ENCODE assay signal across 9 mouse cellular contexts in genomic region chr2:110950432-110950803, GRCm38 (mm10). TPM values are rescaled to one million over a fixed set of nuclear protein-coding genes. Genes with fewer than 3 reads are reported as not detected.
DNase-seq lines count a peak whose midpoint lies in the region; ATAC-seq and TF ChIP-seq lines count a peak whose summit lies in the region.
"Had no signal": no experiment of that assay in that cellular context is flagged by ENCODE, and none has a peak within 500 bp of the region (broad histone marks: within the 10 kb centered on the region; RNA-seq: fewer than 3 reads in every experiment).

No protein-coding gene starts in this region.

- TF ChIP-seq EP300 in heart, postnatal 0 days (IDR thresholded peaks at IDR 0.05; ENCODE audit: low read depth) = no peak

- H3K27ac ChIP-seq in heart, postnatal 0 days (ENCODE audit: low read depth) = no peak overlapping the region
- no peak overlapping the region for H3K27ac ChIP-seq in embryonic facial prominence, embryonic 13.5 days
- H3K27ac ChIP-seq in hindbrain, embryonic 16.5 days (ENCODE audit: low read depth, low read length) = no peak overlapping the region
- no peak overlapping the region for H3K27ac ChIP-seq in midbrain, postnatal 0 days (ENCODE audit: low read depth, low read length)

- no peaks in the 10 kb centered on the region for H3K9me3 ChIP-seq in heart, postnatal 0 days (replicated peaks; ENCODE audit: control insufficient read depth, low read length)
- no peaks in the 10 kb centered on the region for H3K9me3 ChIP-seq in embryonic facial prominence, embryonic 13.5 days
- H3K9me3 ChIP-seq in hindbrain, embryonic 16.5 days (ENCODE audit: control insufficient read depth, low read length) = no peaks in the 10 kb centered on the region
- no peaks in the 10 kb centered on the region for H3K9me3 ChIP-seq in midbrain, postnatal 0 days (ENCODE audit: low read length)

- no peak for ATAC-seq in heart, postnatal 0 days (ENCODE audit: insufficient read depth, low read depth)
- ATAC-seq in embryonic facial prominence, embryonic 13.5 days (ENCODE audit: insufficient number of reproducible peaks, insufficient read depth, low FRiP score, low TSS enrichment, low read depth) = 0 out of 2 replicates have a peak, but pooled peaks have one; percentile 32
- ATAC-seq in hindbrain, embryonic 16.5 days = 0 out of 2 replicates have a peak, but pooled peaks have one; percentile 41
- no peak for ATAC-seq in midbrain, postnatal 0 days (ENCODE audit: low FRiP score)

- 0 out of 2 replicates have a peak, but pooled peaks cover 8% of the 10 kb centered on the region for H3K4me1 ChIP-seq in heart, postnatal 0 days (ENCODE audit: control insufficient read depth, insufficient read depth)
- peaks cover 8% of the 10 kb centered on the region for H3K4me1 ChIP-seq in embryonic facial prominence, embryonic 13.5 days
- H3K4me1 ChIP-seq in hindbrain, embryonic 16.5 days (ENCODE audit: control insufficient read depth, insufficient read depth, low read depth, low read length) = no peaks in the 10 kb centered on the region
- H3K4me1 ChIP-seq in midbrain, postnatal 0 days (ENCODE audit: insufficient read depth, low read length) = no peaks in the 10 kb centered on the region

- no peaks in the 10 kb centered on the region for H3K27me3 ChIP-seq in heart, postnatal 0 days (ENCODE audit: control insufficient read depth, insufficient read depth, low read length)
- H3K27me3 ChIP-seq in embryonic facial prominence, embryonic 13.5 days = no peaks in the 10 kb centered on the region
- no peaks in the 10 kb centered on the region for H3K27me3 ChIP-seq in hindbrain, embryonic 16.5 days (replicated peaks; ENCODE audit: control insufficient read depth, insufficient read depth, low read length)
- no peaks in the 10 kb centered on the region for H3K27me3 ChIP-seq in midbrain, postnatal 0 days (ENCODE audit: insufficient read depth, low read length)
- H3K27me3 ChIP-seq: CH12.LX had no signal

- DNase-seq in heart, postnatal 0 days (ENCODE audit: low spot score) = no peak
- DNase-seq in heart, postnatal 4 days = no peak
- DNase-seq in midbrain, postnatal 0 days (ENCODE audit: low spot score) = no peak
- no peak for DNase-seq in frontal cortex, postnatal 36 days (ENCODE audit: low spot score in 2 of 2)
- no peak for DNase-seq in ovary, postnatal 10 days (ENCODE audit: low spot score)
- DNase-seq in testis, postnatal 14 days (ENCODE audit: low spot score) = no peak

- no peak overlapping the region for H3K4me3 ChIP-seq in heart, postnatal 0 days (ENCODE audit: low read depth, low read length)
- peak overlapping the region; percentile 37; the same call in 1 of the 2 replicates for H3K4me3 ChIP-seq in embryonic facial prominence, embryonic 13.5 days
- peak overlapping the region; percentile 43 for H3K4me3 ChIP-seq in hindbrain, embryonic 16.5 days (ENCODE audit: low read length)
- H3K4me3 ChIP-seq in midbrain, postnatal 0 days (ENCODE audit: low read depth, low read length) = peak overlapping the region; percentile 48

- H3K36me3 ChIP-seq in heart, postnatal 0 days (replicated peaks; ENCODE audit: control insufficient read depth, insufficient read depth, low read length) = no peaks in the 10 kb centered on the region
- H3K36me3 ChIP-seq in embryonic facial prominence, embryonic 13.5 days = no peaks in the 10 kb centered on the region
- H3K36me3 ChIP-seq in hindbrain, embryonic 16.5 days (ENCODE audit: control insufficient read depth, insufficient read depth, low read length) = no peaks in the 10 kb centered on the region
- H3K36me3 ChIP-seq in midbrain, postnatal 0 days (ENCODE audit: insufficient read depth, low read length) = no peaks in the 10 kb centered on the region

- H3K9ac ChIP-seq in heart, postnatal 0 days (replicated peaks; ENCODE audit: low read depth, low read length) = no peak overlapping the region
- H3K9ac ChIP-seq in embryonic facial prominence, embryonic 13.5 days = no peak overlapping the region
- peak overlapping the region; percentile 39 for H3K9ac ChIP-seq in hindbrain, embryonic 16.5 days (ENCODE audit: low read depth, low read length)
- H3K9ac ChIP-seq in midbrain, postnatal 0 days (replicated peaks; ENCODE audit: low read length, poor library complexity, severe bottlenecking) = peak overlapping the region; percentile 51; the same call in 1 of the 2 replicates

- 62% methylated on average over 3 of the region's 3 CpGs for WGBS in heart, postnatal 0 days
- WGBS in embryonic facial prominence, embryonic 13.5 days = 61% methylated on average over 3 of the region's 3 CpGs
- WGBS in hindbrain, embryonic 16.5 days = 66% methylated on average over 3 of the region's 3 CpGs
- WGBS in midbrain, postnatal 0 days = 60% methylated on average over 3 of the region's 3 CpGs

- no peak for TF ChIP-seq CTCF in heart, postnatal 0 days (IDR thresholded peaks at IDR 0.05; ENCODE audit: low read depth)
- TF ChIP-seq CTCF in midbrain, postnatal 0 days (IDR thresholded peaks at IDR 0.05) = no peak

- peak overlapping the region; percentile 47 for H3K4me2 ChIP-seq in heart, postnatal 0 days (ENCODE audit: low read depth, low read length)
- peak overlapping the region; percentile 60 for H3K4me2 ChIP-seq in embryonic facial prominence, embryonic 13.5 days
- H3K4me2 ChIP-seq in hindbrain, embryonic 16.5 days (ENCODE audit: low read length) = peak overlapping the region; percentile 58
- H3K4me2 ChIP-seq in midbrain, postnatal 0 days (ENCODE audit: low read depth, low read length, poor library complexity, severe bottlenecking) = peak overlapping the region; percentile 64

RNA-seq across cellular contexts. Expression of gene Ano3, which starts 0.3 kb away (rescaled TPM):
- not detected in 2 replicates for total RNA-seq in heart, postnatal 0 days (2014; rRNA removed; ENCODE audit: low replicate concordance)
- 0.18 and 0.25 TPM in 2 replicates for polyA plus RNA-seq in heart, postnatal 0 days (2015; fragmentation: Nextera tagmentation; extraction: Ambion mirVana)
- total RNA-seq in heart, postnatal 4 days (2021) = under 1 TPM; 0.14 to 0.17 TPM
- polyA plus RNA-seq in embryonic facial prominence, embryonic 13.5 days (2015; fragmentation: Nextera tagmentation; extraction: Ambion mirVana) = 0.14 TPM in 2 replicates
- 0.98 and 1.1 TPM in 2 replicates for polyA plus RNA-seq in hindbrain, embryonic 16.5 days (2015; fragmentation: Nextera tagmentation; extraction: Ambion mirVana)
- total RNA-seq in midbrain, postnatal 0 days (2014; rRNA removed) = 0.66 and 1.6 TPM in 2 replicates
- 0.54 and 0.70 TPM in 2 replicates for polyA plus RNA-seq in midbrain, postnatal 0 days (2015; fragmentation: Nextera tagmentation; extraction: Ambion mirVana)
- total RNA-seq: CH12.LX had no signal

Comparison
In these comparisons a context has a peak if more than half of its experiments do, and no peak if none do; other contexts are left out.
1. ATAC-seq: peak in embryonic facial prominence, embryonic 13.5 days (single experiment) and hindbrain, embryonic 16.5 days (single experiment); none in heart, postnatal 0 days (single experiment) and midbrain, postnatal 0 days (single experiment).
2. H3K9ac ChIP-seq: peak in hindbrain, embryonic 16.5 days (single experiment) and midbrain, postnatal 0 days (single experiment); none in heart, postnatal 0 days (single experiment) and embryonic facial prominence, embryonic 13.5 days (single experiment).
3. Peak in every context shown above with its lines, with median percentiles within 50 percentile points of each other: H3K4me2 ChIP-seq.